Mouse (Mus musculus): ENCODE measurements around the gene Tfrc. TPM values are rescaled to one million over a fixed set of nuclear protein-coding genes. Genes with fewer than 3 reads are reported as not detected.

The Tfrc gene
- total RNA-seq, 2 experiments from 2014 or later: 1,871 to 2,733 TPM

DNA sequence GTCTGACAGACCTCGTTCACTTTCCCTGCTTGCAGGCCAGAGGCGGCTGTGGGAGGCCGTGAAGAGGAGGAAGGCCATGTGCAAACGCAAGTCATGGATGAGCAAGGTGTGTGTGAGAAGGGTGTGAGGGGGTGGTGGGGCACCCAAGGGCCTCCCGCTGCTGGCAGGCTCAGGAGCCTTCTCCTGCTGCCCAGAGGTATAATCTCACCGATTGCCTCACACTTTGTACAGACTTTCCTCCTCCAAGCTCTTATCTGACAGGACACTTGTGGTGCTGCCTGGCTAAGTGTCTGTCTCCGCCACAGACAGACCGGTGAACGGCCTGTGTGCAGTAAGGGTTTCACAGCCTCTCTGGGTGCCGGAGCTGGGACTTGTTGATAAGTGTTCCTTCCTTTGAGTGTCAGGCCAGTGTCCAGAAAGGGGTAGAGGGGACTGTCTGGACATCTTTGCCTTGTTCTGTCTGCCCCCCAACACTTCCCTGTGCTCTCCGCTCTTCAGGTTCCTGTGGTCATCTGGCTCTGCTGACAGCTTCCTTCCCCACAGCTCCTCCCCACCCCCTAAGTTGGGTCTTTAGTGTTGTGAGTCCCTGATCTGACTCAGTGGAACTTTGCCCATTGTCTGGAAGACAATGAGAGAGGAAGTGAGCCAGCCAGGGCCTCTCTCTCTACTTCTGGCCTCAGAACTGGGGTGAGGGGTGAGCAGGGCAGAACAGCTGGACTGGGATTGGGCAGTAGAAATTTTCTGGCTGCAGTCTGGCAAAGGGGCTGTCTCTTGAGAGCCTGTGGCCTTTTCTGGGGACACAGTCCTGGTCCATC lies 57.3 kb downstream of the Tfrc start:
- peak; percentile 84 for ATAC-seq (replicated peaks; ENCODE audit: low FRiP score, poor library complexity, severe bottlenecking)

DNA sequence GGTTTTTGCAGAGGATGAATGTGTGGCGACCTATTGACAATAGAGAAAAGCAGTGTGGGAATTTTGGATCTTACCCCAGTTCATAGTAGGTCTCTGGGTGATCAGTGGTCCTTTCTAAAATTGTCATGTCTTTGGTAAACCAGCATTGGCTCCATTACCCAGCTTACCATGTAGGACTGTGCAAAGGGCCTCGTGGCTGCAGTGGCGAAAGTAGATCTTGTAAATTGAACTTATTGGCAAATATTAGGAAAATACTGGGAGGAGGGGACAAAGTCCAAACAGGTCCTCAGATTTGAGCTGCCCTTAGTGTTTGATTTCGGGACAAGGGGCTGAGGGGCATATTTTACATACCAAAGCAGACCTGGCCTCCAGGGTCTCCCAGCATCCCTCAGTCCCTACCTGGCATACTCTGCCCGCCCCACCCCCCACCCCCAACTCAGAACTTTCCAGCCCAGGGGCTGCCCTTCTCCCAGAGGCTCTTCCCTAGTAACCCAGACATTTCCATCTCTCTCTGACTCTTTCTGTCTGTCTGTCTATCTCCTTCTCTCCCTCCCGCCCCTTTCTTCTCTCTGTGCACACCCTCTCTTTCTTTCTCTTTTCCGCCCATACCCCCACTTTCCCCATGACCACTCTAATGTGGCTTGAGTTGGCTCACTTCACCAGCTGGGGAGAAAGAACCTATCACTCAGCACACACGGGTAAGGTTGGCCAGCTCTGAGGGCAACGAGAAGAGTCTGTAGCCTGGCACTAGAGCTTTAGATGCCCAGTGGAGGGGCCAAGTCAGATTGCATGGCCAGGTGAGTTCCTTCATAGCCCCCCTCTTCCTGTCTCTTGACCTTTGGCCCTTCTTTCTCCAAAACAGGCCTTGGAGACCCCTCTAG lies 58.2 kb downstream of the Tfrc start:
- no peak for ATAC-seq (replicated peaks; ENCODE audit: low FRiP score, poor library complexity, severe bottlenecking)

DNA sequence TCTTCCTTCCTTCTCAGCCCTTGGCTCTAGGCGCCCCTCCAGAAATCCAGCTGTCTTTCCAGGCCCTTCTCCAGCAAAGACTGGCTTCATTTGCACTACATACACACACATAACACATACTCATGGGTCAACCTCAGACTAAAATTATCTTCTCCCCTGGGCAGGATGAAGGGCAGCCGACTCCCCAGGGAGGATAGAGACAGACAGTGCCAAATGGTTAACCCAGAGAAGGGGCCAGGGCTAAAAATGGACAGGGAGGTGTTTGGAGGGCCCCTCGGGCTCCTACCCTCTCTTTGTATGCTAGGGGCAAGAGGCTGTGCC lies 58.8 kb downstream of the Tfrc start:
- ATAC-seq (replicated peaks; ENCODE audit: low FRiP score, poor library complexity, severe bottlenecking): no peak

DNA sequence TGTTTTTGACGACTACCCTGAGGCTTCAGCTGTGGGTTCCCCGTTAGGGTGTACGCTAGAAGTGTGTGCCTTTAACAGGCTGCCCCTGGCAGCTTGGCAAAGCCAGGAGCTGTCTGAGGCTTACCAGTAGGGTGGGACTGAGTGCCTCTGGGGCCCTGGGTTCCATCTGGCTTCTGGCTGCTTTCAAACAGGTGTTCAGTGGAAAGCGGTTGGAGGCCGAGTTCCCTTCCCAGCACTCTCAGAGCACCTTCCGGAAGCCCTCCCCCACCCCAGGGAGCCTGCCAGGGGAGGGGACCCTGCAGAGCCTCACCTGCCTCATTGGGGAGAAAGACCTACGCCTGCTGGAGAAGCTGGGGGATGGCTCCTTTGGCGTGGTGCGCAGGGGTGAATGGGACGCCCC lies 59.3 kb downstream of the Tfrc start:
- ATAC-seq (replicated peaks; ENCODE audit: low FRiP score, poor library complexity, severe bottlenecking): no peak

DNA sequence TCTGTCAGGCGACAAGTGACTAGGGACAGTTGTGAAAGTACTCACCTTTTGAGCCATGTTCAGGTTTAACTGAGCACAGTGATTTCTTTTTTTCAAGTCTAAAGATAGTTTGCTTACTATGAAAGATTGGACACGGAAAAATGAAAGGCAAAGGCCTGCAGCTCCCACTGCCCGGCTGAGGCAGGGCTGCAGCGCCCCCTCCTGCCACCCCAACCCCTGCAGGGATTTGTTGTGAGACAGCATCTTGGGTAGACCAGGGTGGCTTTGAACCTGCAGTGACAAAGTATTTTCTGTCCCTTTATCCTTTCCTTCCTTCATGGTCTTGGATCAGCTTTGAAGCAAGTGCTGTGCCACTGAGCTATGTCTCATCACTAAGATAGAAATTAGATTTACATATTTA lies 59.8 kb downstream of the Tfrc start:
- ATAC-seq (replicated peaks; ENCODE audit: low FRiP score, poor library complexity, severe bottlenecking): no peak

DNA sequence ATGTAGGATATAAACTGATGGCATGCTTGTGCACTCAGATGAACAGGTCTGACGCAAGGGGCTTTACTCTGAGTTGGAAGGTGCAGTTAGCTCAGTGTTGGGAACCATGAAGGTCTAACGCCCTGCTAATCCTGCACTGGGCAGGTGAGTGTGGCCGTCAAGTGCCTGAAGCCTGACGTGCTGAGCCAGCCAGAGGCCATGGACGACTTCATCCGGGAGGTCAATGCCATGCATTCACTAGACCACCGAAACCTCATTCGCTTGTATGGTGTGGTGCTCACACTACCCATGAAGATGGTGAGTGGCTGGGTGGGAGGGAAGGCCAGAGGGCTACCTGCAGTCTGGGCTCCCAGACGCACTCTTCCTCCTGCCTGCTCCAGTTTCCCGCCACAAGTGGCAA lies 60.5 kb downstream of the Tfrc start:
- no peak for ATAC-seq (replicated peaks; ENCODE audit: low FRiP score, poor library complexity, severe bottlenecking)

DNA sequence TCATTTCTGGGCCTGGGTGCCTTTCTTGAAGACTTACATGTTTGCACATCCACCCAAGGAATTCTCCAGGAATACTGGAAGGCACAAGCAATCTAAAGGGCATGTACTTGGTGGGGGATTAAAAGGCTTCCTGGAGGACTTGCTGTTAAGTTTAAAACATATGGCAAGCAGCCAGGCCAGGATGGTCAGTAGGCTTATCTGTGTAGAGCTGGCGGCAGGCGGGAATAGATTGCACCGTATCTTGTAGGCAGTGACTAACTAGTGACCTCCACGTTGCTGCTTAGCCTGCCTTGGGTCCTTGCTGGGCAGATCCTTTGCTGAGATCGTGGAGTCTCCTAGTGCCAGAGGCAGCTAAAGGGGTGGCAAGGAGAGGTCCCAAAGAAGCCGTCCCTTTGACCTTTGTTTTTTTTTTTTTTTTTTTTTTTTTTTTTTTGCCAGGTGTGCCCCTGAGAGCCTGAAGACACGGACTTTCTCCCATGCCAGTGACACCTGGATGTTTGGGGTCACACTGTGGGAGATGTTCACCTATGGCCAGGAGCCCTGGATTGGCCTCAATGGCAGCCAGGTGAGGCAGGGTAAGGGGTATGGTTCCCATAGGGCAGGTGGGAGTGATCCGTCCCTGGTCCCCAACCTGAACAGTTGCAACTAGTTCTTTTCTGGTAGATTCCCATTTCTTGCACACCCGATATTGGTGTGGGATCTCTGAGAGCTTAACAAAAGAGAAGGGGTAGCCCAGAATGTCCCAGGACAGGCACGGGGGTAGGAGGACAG lies 61.8 kb downstream of the Tfrc start:
- peak; percentile 20; the same call in 1 of the 2 replicates for ATAC-seq (replicated peaks; ENCODE audit: low FRiP score, poor library complexity, severe bottlenecking)

DNA sequence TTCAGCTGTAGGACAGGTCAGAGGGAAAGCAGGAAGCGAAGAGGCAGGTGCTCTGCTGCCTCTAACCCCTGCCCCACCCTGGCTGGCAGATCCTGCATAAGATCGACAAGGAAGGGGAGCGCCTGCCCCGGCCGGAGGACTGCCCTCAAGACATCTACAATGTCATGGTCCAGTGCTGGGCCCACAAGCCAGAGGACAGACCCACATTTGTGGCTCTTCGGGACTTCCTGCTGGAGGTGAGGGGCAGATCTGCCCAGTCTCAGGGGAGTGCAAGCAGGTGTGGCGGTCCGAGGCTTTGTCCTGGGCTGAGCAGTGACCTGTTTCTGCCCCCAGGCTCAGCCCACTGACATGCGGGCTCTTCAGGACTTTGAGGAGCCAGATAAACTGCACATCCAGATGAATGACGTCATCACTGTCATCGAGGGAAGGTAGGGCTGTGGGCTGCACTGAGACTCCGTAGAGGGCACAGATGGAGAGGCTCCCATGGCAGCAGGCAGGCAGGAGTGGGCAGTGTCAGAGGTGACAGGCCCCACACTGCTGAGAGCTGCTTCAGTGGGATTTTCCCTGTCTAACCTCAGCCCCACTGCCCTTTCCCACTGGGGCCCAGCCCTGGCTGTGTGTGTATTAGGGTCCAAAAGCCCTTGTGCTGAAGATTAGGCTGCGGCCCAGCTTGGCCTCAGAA lies 62.6 kb downstream of the Tfrc start:
- ATAC-seq (replicated peaks; ENCODE audit: low FRiP score, poor library complexity, severe bottlenecking): peak; percentile 27

DNA sequence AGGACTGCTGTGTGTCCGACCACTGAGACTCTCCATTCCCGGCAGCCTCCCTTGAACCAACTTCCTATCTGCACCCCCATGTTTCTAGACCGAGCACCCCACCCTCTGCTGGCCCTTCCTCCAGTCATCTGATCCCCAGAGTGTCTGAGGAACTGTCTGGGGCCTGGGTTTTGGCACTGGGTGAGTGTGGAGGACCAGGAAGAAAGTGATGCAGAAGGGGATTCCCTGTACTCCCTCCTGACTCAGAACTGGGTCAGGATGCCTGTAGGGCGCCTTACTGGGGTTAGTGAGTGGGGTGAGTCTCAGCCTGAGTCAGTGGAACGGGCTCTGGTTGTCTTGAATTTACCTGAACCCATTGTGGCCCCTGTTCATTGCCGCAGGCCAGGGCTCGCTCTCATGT lies 63.5 kb downstream of the Tfrc start:
- 0 out of 2 replicates have a peak, but pooled peaks have one; percentile 22 for ATAC-seq (replicated peaks; ENCODE audit: low FRiP score, poor library complexity, severe bottlenecking)

DNA sequence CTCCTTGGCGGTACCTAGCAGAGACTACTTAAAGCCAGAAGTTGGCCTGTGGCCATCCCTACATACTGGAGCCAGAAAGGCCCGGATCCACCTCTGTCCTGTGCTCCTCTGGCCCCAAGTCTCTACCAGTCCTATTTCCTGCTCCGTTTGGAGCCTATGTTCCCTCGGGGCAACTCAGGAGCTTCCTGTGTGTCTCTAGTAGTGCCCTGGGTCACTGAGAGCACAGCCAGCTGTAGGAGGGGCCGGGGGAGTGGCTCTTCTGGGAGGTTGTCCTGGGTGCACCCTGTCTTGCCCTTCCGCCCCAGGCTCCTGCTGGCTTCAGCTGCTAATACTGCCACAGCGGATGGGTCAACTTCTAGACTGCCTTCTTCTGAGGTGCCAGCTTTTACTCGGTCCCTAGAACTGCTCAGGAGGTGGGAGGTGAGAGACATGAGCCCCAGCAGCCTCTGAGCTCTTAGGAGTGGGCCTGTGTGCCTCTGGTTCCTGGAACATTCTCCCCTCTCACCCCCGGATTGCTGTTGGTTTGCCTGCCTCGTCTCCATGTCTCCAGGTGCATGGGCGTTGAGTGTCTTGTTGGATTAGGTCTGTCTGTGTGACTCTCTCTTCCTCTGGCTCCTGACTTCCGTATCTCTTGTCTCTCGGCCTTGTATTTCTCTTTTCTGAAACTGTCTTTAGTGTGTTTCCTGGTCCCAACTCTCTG lies 64.3 kb downstream of the Tfrc start:
- ATAC-seq (replicated peaks; ENCODE audit: low FRiP score, poor library complexity, severe bottlenecking): peak; percentile 56; the same call in 1 of the 2 replicates

DNA sequence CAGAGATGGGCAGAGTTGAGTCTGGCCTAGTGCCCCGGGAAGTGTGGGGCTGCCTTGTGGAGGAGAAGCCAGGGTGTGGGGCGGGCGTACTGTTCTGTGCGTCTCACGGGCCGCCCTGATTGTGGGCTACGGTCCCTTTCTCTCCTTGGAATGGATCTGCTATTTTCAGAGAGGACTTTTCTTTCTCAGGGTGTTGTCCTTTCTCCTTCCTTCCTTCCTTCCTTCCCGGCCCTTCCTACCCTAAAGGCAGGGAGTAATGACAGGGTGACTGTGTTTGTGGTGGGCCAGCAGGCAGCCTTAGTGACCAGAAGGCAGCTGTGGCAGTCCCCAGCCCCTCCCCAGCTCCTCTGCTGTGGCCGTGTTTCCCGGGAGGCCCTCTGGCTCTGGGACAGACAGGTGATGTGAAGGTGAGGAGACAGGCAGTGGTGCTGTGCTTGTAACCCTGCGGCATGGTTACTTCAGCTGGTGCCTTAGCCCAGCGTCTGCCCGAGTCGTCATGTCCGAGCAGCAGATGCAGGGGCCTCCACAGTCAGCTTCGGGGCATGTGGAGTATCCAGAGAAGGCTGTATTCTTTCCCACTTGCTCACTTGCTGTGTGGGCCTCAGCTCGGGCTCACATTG lies 65.5 kb downstream of the Tfrc start:
- no peak for ATAC-seq (replicated peaks; ENCODE audit: low FRiP score, poor library complexity, severe bottlenecking)

DNA sequence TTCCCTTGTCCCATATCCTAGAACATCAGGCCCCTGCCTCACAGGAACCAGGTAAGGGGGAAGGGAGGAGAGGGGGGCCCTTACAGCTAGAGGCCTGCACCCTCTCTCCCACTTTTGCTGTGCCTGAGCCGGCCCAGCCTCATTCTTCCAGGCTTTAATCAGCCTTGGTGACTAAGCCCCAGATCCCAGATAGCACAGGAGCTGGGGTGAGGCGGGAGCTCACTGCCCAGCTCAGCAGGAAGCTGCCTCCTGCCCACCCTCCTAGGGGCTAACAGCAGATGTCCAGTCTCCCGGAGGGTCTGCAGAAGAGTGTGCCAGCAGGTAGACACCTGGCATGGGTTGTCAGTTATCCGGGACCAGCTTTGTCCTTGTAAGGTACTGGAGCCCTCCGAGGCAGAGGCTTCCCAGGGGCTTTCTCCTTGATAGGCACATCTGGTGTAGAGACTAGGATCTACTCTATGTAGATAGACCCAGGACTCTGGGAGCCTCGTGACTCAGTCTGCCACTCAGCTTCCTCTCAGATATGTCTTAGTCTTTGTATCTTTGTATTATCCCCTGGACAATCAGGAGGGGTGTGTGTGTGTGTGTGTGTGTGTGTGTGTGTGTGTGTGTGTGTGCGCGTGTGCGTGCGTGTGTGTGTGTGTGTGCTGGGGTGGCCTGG lies 68.5 kb downstream of the Tfrc start:
- no peak for ATAC-seq (replicated peaks; ENCODE audit: low FRiP score, poor library complexity, severe bottlenecking)

DNA sequence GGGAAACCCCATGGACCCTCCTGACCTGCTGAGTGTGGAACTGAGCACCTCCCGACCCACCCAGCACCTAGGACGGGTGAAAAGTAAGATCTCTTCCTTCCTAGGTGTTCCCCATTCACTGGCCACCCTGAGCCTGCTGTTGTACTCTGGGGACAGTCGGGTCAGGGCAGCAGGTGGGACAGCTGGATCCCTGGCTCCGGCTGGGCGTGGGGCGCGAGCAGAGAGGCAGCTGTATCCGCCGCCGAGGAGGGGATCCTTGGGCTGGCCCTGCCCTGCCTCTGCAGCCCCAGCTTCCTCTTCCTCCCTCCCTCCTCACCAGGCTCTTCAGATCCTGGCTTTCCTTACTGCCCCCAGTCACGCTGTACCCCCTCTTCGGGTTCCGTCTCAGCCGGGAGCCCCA lies 69.2 kb downstream of the Tfrc start:
- no peak for ATAC-seq (replicated peaks; ENCODE audit: low FRiP score, poor library complexity, severe bottlenecking)

DNA sequence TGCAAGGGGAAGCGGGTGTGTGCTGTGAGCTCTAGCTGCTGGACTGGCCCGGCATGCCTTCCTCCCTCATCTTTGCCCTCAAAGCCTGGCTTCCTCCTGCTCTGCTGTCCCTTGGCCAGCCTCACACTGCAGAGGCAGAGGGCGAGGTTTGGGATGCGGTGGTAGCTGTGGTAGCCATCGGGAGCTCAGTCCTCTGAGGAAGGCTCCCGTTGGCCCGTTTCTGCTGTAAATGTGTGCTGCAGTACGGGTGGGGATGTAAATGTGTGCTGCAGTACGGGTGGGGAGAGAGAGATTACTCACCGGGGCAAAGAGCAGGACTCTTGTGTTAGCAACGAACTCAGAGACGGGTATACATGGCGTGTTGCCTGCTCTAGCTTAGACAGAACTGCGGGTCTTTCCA lies 70.1 kb downstream of the Tfrc start:
- ATAC-seq (replicated peaks; ENCODE audit: low FRiP score, poor library complexity, severe bottlenecking): no peak

DNA sequence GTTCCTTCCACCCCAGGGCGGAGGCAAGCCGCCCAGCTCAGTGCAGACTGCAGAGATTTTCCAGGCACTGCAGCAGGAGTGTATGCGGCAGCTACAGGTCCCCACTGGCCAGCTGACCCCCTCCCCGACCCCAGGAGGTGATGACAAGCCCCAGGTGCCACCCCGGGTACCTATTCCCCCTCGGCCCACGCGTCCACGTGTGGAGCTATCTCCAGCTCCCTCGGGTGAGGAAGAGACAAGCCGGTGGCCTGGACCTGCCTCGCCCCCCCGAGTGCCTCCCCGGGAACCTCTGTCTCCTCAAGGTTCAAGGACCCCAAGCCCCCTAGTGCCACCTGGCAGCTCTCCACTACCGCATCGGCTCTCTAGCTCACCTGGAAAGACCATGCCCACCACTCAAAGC lies 71.3 kb downstream of the Tfrc start:
- no peak for ATAC-seq (replicated peaks; ENCODE audit: low FRiP score, poor library complexity, severe bottlenecking)

DNA sequence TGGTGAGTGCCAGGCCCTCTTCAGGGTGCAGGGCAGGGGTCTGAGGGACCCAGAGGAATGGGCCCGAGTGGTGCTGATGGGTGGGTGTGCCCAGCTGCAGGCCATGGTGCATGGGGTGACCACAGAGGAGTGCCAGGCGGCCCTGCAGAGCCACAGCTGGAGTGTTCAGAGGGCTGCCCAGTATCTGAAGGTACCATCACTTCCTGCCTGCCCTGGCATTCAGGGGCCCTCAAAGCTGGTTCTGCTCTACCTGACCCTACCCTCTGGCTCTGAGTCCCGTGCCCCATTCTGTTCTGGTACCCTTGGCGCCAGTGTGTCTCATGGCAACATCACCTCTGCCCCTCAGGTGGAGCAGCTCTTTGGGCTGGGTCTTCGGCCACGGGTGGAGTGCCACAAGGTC lies 72.1 kb downstream of the Tfrc start:
- ATAC-seq (replicated peaks; ENCODE audit: low FRiP score, poor library complexity, severe bottlenecking): no peak

DNA sequence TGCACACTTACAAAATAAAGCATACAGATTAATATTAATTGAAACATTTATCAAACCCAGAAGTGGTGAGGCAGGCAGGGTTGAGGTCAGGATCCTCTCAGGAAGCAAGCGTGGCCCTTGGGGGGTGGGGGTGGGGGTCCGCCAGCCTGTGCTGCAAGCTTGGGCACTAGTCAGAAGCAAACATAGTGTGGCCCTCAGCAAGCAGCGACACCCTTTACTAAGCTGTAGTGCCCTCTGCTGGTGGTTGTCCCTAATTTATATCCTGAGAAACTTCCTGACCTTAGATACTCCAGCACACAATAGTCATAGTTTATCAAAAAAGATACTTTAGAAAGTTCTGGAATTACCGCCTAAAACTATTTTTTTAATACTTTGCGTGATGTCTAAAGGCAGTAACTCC lies 73.5 kb downstream of the Tfrc start:
- ATAC-seq (replicated peaks; ENCODE audit: low FRiP score, poor library complexity, severe bottlenecking): peak; percentile 75
